Mouse (Mus musculus): Measurements from ENCODE around the gene Rrm2. TPM values are rescaled to one million over a fixed set of nuclear protein-coding genes. Genes with fewer than 3 reads are reported as not detected.
"Not testable (repeated sequence)": the region's sequence is repeated elsewhere in the genome, so short reads cannot be mapped to it uniquely, and the experiment has no call there.

Rrm2 gene
- polyA plus RNA-seq, 1 experiment from 2014 or later = 631 TPM

DNA sequence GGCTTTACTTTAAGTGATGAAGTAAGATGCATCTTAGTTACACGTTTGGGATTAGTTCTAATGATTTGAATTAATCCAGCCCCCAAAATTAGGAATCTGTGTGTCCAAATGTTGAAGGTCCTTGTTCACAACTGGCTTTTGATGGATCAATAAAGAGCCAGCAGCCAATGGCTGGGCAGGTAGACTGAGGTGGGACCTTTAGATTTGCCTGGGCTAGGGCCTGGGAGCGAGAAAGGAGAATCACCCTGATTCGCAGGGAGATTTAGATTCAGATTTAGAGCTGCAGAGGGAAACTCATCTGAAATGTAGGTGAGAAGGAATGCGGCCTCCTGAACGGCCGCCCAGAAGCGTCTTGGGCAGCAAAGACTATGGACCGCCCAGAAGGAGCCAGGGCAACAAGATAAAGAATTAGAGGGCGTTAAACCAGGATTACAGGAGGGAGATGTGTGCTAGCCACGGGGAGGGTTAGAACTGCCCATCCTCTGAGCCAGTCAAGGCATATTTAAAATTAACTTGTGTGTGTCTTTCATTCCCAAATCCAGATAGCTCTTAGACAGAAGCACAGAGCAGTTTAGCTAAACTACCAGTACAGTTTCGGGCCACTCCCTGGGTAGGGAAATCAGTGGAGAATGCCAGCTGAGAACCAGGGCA lies 21.2 kb upstream of the Rrm2 start:
- WGBS = 73% methylated on average over 11 of the region's 11 CpGs
- peaks cover 43% of the 10 kb centered on the region for H3K27me3 ChIP-seq (ENCODE audit: low read depth, poor library complexity, severe bottlenecking)
- no peak for DNase-seq (ENCODE audit: low spot score)
- no peak overlapping the region for H3K4me3 ChIP-seq
- no peaks in the 10 kb centered on the region for H3K36me3 ChIP-seq
- H3K9me3 ChIP-seq (replicated peaks) = no peaks in the 10 kb centered on the region
- H3K27ac ChIP-seq = no peak overlapping the region
- peaks cover 2% of the 10 kb centered on the region for H3K4me1 ChIP-seq

- H3K27me3 ChIP-seq (ENCODE audit: low read depth, poor library complexity, severe bottlenecking) = peaks cover 10% of the 10 kb centered on the region; the same call in 1 of the 2 replicates
- no peak for DNase-seq (ENCODE audit: low spot score)
- H3K4me1 ChIP-seq = no peaks in the 10 kb centered on the region
- no peaks in the 10 kb centered on the region for H3K9me3 ChIP-seq (replicated peaks)
- H3K36me3 ChIP-seq = no peaks in the 10 kb centered on the region
- no peak overlapping the region for H3K27ac ChIP-seq
- 90% methylated on average over 3 of the region's 3 CpGs for WGBS
- H3K4me3 ChIP-seq = no peak overlapping the region
These were observed 17.7 kb upstream of the Rrm2 start for GRCm38 (mm10) chr12:24690351-24690750.

GRCm38 (mm10) chr12:24696500-24697483 lies 11.2 kb upstream of the Rrm2 start:
- WGBS = 44% methylated on average over 16 of the region's 16 CpGs
- peak; percentile 91 for DNase-seq (ENCODE audit: low spot score)
- Histone ChIP-seq H3K9me3 (replicated peaks) (no peaks in the 10 kb centered on the region), H3K27ac (no peak overlapping the region), H3K36me3 (no peaks in the 10 kb centered on the region), H3K4me3 (no peak overlapping the region), H3K27me3 (ENCODE audit: low read depth, poor library complexity, severe bottlenecking) (no peaks in the 10 kb centered on the region), H3K4me1 (no peaks in the 10 kb centered on the region)

GRCm38 (mm10) chr12:24697484-24698204 lies 10.4 kb upstream of the Rrm2 start:
- H3K9me3 ChIP-seq (replicated peaks) = no peaks in the 10 kb centered on the region
- no peak for DNase-seq (ENCODE audit: low spot score)
- H3K36me3 ChIP-seq = no peaks in the 10 kb centered on the region
- no peak overlapping the region for H3K4me3 ChIP-seq
- WGBS = 64% methylated on average over 8 of the region's 8 CpGs
- H3K27ac ChIP-seq = no peak overlapping the region
- no peaks in the 10 kb centered on the region for H3K4me1 ChIP-seq
- H3K27me3 ChIP-seq (ENCODE audit: low read depth, poor library complexity, severe bottlenecking) = no peaks in the 10 kb centered on the region

DNA sequence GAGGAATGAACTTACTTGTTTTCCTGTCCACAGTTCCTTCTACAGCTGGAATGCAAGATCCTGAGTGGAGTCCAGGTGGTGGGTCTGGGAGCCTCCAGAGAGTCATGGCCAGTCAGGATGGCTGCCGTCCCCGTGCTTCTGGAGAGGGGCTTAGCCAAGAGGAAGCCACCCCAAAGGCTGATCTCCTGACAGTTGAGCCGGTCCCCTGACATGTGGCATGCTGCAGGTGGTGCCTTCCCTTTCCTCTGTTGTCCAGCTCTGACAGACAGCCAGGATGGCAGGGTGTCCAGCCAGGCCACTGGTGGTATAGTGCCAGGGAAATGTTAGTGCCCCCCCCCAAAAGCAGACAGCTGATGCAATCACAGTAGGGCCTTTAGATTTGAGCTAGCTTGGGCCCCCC lies 9.5 kb upstream of the Rrm2 start:
- no peak overlapping the region for H3K4me3 ChIP-seq
- H3K36me3 ChIP-seq = no peaks in the 10 kb centered on the region
- H3K27me3 ChIP-seq (ENCODE audit: low read depth, poor library complexity, severe bottlenecking) = no peaks in the 10 kb centered on the region
- DNase-seq (ENCODE audit: low spot score) = no peak
- no peaks in the 10 kb centered on the region for H3K9me3 ChIP-seq (replicated peaks)
- no peaks in the 10 kb centered on the region for H3K4me1 ChIP-seq
- WGBS = 72% methylated on average over 3 of the region's 3 CpGs
- no peak overlapping the region for H3K27ac ChIP-seq

GRCm38 (mm10) chr12:24699578-24699977 lies 8.5 kb upstream of the Rrm2 start:
- no peaks in the 10 kb centered on the region for H3K9me3 ChIP-seq (replicated peaks)
- no peaks in the 10 kb centered on the region for H3K27me3 ChIP-seq (ENCODE audit: low read depth, poor library complexity, severe bottlenecking)
- WGBS = 74% methylated on average over 10 of the region's 10 CpGs
- H3K27ac ChIP-seq = no peak overlapping the region
- no peaks in the 10 kb centered on the region for H3K4me1 ChIP-seq
- no peak overlapping the region for H3K4me3 ChIP-seq
- no peaks in the 10 kb centered on the region for H3K36me3 ChIP-seq
- no peak for DNase-seq (ENCODE audit: low spot score)

DNA sequence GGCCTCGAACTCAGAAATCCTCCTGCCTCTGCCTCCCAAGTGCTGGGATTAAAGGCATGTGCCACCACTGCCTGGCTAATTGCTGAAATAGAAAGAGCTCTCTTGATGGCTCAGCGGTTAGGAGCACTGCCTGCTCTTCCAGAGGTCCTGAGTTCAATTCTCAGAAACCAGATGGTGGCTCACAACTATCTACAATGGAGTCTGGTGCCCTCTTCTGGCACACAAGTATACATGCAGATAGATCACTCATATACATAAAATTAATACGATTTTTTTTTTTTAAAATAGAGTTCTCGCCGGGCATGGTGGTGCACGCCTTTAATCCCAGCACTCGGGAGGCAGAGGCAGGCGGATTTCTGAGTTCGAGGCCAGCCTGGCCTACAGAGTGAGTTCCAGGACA lies 6.4 kb upstream of the Rrm2 start:
- not testable (repeated sequence) for H3K4me3 ChIP-seq; H3K9me3 ChIP-seq (replicated peaks); H3K27me3 ChIP-seq (ENCODE audit: low read depth, poor library complexity, severe bottlenecking); DNase-seq (ENCODE audit: low spot score); H3K27ac ChIP-seq; H3K36me3 ChIP-seq
- 85% methylated on average over 9 of the region's 9 CpGs for whole genome bisulfite sequencing
- H3K4me1 ChIP-seq = peaks cover 12% of the 10 kb centered on the region

DNA sequence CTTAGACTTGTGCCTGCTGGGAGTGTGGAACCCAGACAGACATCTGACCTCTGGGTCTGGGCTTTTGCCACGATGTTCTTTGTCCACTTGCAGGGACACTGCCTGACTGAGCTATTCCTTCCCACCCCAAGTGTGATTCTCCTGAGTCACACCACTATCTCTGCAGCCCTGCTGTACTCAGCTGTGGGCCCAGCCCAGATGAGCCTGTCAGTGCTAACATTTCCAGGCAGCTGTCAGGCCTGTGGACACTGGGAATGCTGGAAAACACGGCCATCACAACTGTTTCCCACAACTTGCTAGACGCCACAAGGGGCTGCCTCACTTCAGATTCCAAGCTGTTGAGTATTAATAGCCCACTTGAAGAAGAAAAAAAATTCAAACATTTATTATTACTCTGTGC lies 5.0 kb upstream of the Rrm2 start:
- Histone ChIP-seq H3K4me3 (no peak overlapping the region), H3K9me3 (replicated peaks) (no peaks in the 10 kb centered on the region), H3K27me3 (ENCODE audit: low read depth, poor library complexity, severe bottlenecking) (no peaks in the 10 kb centered on the region), H3K4me1 (peaks cover 21% of the 10 kb centered on the region), H3K36me3 (no peaks in the 10 kb centered on the region), H3K27ac (no peak overlapping the region)
- DNase-seq (ENCODE audit: low spot score) = no peak
- 90% methylated on average over 3 of the region's 3 CpGs for WGBS

GRCm38 (mm10) chr12:24705502-24706263 lies 2.4 kb upstream of the Rrm2 start:
- Histone ChIP-seq H3K4me3 (no peak overlapping the region), H3K27ac (no peak overlapping the region), H3K4me1 (peaks cover 25% of the 10 kb centered on the region), H3K36me3 (peaks cover 14% of the 10 kb centered on the region), H3K27me3 (ENCODE audit: low read depth, poor library complexity, severe bottlenecking) (no peaks in the 10 kb centered on the region), H3K9me3 (replicated peaks) (no peaks in the 10 kb centered on the region)
- 77% methylated on average over 15 of the region's 15 CpGs for WGBS
- no peak for DNase-seq (ENCODE audit: low spot score)

GRCm38 (mm10) chr12:24706764-24707479 lies 1.1 kb upstream of the Rrm2 start:
- no peaks in the 10 kb centered on the region for H3K9me3 ChIP-seq (replicated peaks)
- peak overlapping the region; percentile 98 for H3K27ac ChIP-seq
- peak; percentile 83 for DNase-seq (ENCODE audit: low spot score)
- peaks cover 38% of the 10 kb centered on the region for H3K4me1 ChIP-seq
- no peaks in the 10 kb centered on the region for H3K27me3 ChIP-seq (ENCODE audit: low read depth, poor library complexity, severe bottlenecking)
- peaks cover 26% of the 10 kb centered on the region for H3K36me3 ChIP-seq
- peak overlapping the region; percentile 86 for H3K4me3 ChIP-seq
- WGBS = under 1% methylated on average over 27 of the region's 27 CpGs

DNA sequence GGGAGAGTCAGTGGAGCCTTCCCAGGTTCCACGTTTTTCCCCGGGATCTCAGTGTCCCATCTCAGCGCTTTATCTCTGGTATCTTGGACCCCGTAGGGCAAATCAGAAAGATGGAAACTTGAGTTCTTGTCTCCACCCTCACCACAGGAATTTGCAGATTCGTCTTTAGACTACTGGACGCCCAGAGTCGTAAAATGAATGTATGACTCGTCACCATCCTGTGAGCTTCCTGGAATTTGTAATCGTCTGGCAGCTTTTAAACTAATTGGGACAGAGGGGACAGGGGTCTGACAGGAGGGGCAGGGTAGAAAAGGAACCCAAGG lies 600 bp upstream of the Rrm2 start:
- peak overlapping the region; percentile 98 for H3K27ac ChIP-seq
- DNase-seq (ENCODE audit: low spot score) = peak; percentile 59
- peaks cover 43% of the 10 kb centered on the region for H3K4me1 ChIP-seq
- peaks cover 31% of the 10 kb centered on the region for H3K36me3 ChIP-seq
- WGBS = under 1% methylated on average over 9 of the region's 9 CpGs
- H3K4me3 ChIP-seq = peak overlapping the region; percentile 86
- H3K9me3 ChIP-seq (replicated peaks) = no peaks in the 10 kb centered on the region
- H3K27me3 ChIP-seq (ENCODE audit: low read depth, poor library complexity, severe bottlenecking) = no peaks in the 10 kb centered on the region

- peak overlapping the region; percentile 86 for H3K4me3 ChIP-seq
- 1% methylated on average over 17 of the region's 17 CpGs for WGBS
- H3K27me3 ChIP-seq (ENCODE audit: low read depth, poor library complexity, severe bottlenecking) = no peaks in the 10 kb centered on the region
- peaks cover 45% of the 10 kb centered on the region for H3K36me3 ChIP-seq
- peak overlapping the region; percentile 98 for H3K27ac ChIP-seq
- peaks cover 46% of the 10 kb centered on the region for H3K4me1 ChIP-seq
- H3K9me3 ChIP-seq (replicated peaks) = no peaks in the 10 kb centered on the region
- DNase-seq (ENCODE audit: low spot score) = no peak
These were observed 780 bp downstream of the Rrm2 start for GRCm38 (mm10) chr12:24708824-24709218.
